8 mouse cellular contexts compared by ENCODE assay signal in genomic region chr6:83107566-83108400, GRCm38 (mm10). TPM values are rescaled to one million over a fixed set of nuclear protein-coding genes. Genes with fewer than 3 reads are reported as not detected.
DNase-seq lines count a peak whose midpoint lies in the region; ATAC-seq lines count a peak whose summit lies in the region.

No protein-coding gene starts in this region.

- peak overlapping the region; percentile 80 for H3K4me3 ChIP-seq in intestine, embryonic 15.5 days (replicated peaks)
- no peak overlapping the region for H3K4me3 ChIP-seq in midbrain, embryonic 16.5 days (ENCODE audit: low read depth, low read length)

- H3K9ac ChIP-seq in intestine, embryonic 15.5 days = no peak overlapping the region; the same call in 1 of the 2 replicates
- peak overlapping the region; percentile 86; the same call in 1 of the 2 replicates for H3K9ac ChIP-seq in midbrain, embryonic 16.5 days (ENCODE audit: low read depth, low read length)

- ATAC-seq in intestine, embryonic 15.5 days = peak; percentile 29
- ATAC-seq in midbrain, embryonic 16.5 days = 0 out of 2 replicates have a peak, but pooled peaks have one; percentile 3

- peaks cover 20% of the 10 kb centered on the region for H3K4me1 ChIP-seq in intestine, embryonic 15.5 days (replicated peaks)
- H3K4me1 ChIP-seq in midbrain, embryonic 16.5 days (ENCODE audit: control insufficient read depth, insufficient read depth, low read length) = peaks cover 27% of the 10 kb centered on the region

- intact Hi-C loops in gastrocnemius, postnatal 14 days (cut with DNase I; ENCODE audit: low total_unique reads) = no loop called here

- H3K27ac ChIP-seq in intestine, embryonic 15.5 days = peak overlapping the region; percentile 58; the same call in 1 of the 2 replicates
- H3K27ac ChIP-seq in midbrain, embryonic 16.5 days (ENCODE audit: low read length) = peak overlapping the region; percentile 71; the same call in 1 of the 2 replicates

- H3K36me3 ChIP-seq in intestine, embryonic 15.5 days = no peaks in the 10 kb centered on the region
- peaks cover 4% of the 10 kb centered on the region; the same call in 1 of the 2 replicates for H3K36me3 ChIP-seq in midbrain, embryonic 16.5 days (ENCODE audit: control insufficient read depth, insufficient read depth, low read length)

- H3K4me2 ChIP-seq in intestine, embryonic 15.5 days (replicated peaks) = peak overlapping the region; percentile 64
- peak overlapping the region; percentile 96 for H3K4me2 ChIP-seq in midbrain, embryonic 16.5 days (ENCODE audit: low read length)

- no peaks in the 10 kb centered on the region for H3K27me3 ChIP-seq in intestine, embryonic 15.5 days (replicated peaks)
- no peaks in the 10 kb centered on the region for H3K27me3 ChIP-seq in midbrain, embryonic 16.5 days (ENCODE audit: control insufficient read depth, insufficient read depth, low read depth, low read length)

- DNase-seq in 3134 (ENCODE audit: extremely low read depth, insufficient read length, low spot score) (peak; percentile 58), liver (peak; percentile 91)
- DNase-seq in Muller cell, postnatal 12 days (ENCODE audit: inconsistent ontology term) = peak; percentile 43
- peak; percentile 75 to 93 for DNase-seq in cerebellum, postnatal 14 days
- DNase-seq in gastrocnemius, postnatal 14 days = peak; percentile 84
- DNase-seq in telencephalon, adult 2 months (ENCODE audit: low read depth, low spot score) = peak; percentile 31

- 36% methylated on average over 13 of the region's 13 CpGs for WGBS in intestine, embryonic 15.5 days
- WGBS in midbrain, embryonic 16.5 days = 34% methylated on average over 13 of the region's 13 CpGs

- H3K9me3 ChIP-seq in intestine, embryonic 15.5 days = no peaks in the 10 kb centered on the region
- H3K9me3 ChIP-seq in midbrain, embryonic 16.5 days (replicated peaks; ENCODE audit: control insufficient read depth, low read length, poor library complexity, severe bottlenecking) = no peaks in the 10 kb centered on the region

RNA-seq across cellular contexts. Expression of gene Mrpl53, which starts 1.1 kb away (rescaled TPM):
- total RNA-seq in gastrocnemius, postnatal 14 days (2021) = 100 to 1,000 TPM; 100 to 117 TPM
- 123 and 135 TPM in 2 replicates for polyA plus RNA-seq in intestine, embryonic 15.5 days (2015; fragmentation: Nextera tagmentation; extraction: Ambion mirVana)
- polyA plus RNA-seq in midbrain, embryonic 16.5 days (2015; fragmentation: Nextera tagmentation; extraction: Ambion mirVana) = 113 and 115 TPM in 2 replicates

RNA-seq across cellular contexts. Expression of gene Gm42688, which starts 6.4 kb away (rescaled TPM):
- under 1 TPM; 0.88 to 1.00 TPM for total RNA-seq in gastrocnemius, postnatal 14 days (2021)
- 2.3 and 2.4 TPM in 2 replicates for polyA plus RNA-seq in intestine, embryonic 15.5 days (2015; fragmentation: Nextera tagmentation; extraction: Ambion mirVana)
- polyA plus RNA-seq in midbrain, embryonic 16.5 days (2015; fragmentation: Nextera tagmentation; extraction: Ambion mirVana) = 5.3 and 5.9 TPM in 2 replicates

RNA-seq across cellular contexts. Expression of gene Ccdc142, which starts 6.4 kb away (rescaled TPM):
- total RNA-seq in gastrocnemius, postnatal 14 days (2021) = 1 to 10 TPM in 1 of 2 experiments, not detected in 1; 1.2 TPM
- polyA plus RNA-seq in intestine, embryonic 15.5 days (2015; fragmentation: Nextera tagmentation; extraction: Ambion mirVana) = 2.6 and 3.5 TPM in 2 replicates
- 5.2 and 5.9 TPM in 2 replicates for polyA plus RNA-seq in midbrain, embryonic 16.5 days (2015; fragmentation: Nextera tagmentation; extraction: Ambion mirVana)

RNA-seq across cellular contexts. Expression of gene Mogs, which starts 7.5 kb away (rescaled TPM):
- total RNA-seq in gastrocnemius, postnatal 14 days (2021) = 1 to 10 TPM; 6.8 to 8.8 TPM
- polyA plus RNA-seq in intestine, embryonic 15.5 days (2015; fragmentation: Nextera tagmentation; extraction: Ambion mirVana) = 56.3 and 63.0 TPM in 2 replicates
- polyA plus RNA-seq in midbrain, embryonic 16.5 days (2015; fragmentation: Nextera tagmentation; extraction: Ambion mirVana) = 20.9 and 21.6 TPM in 2 replicates

RNA-seq across cellular contexts. Expression of gene Wbp1, which starts 13.6 kb away (rescaled TPM):
- 10 to 100 TPM; 48.2 to 50.5 TPM for total RNA-seq in gastrocnemius, postnatal 14 days (2021)
- 79.6 and 89.1 TPM in 2 replicates for polyA plus RNA-seq in intestine, embryonic 15.5 days (2015; fragmentation: Nextera tagmentation; extraction: Ambion mirVana)
- polyA plus RNA-seq in midbrain, embryonic 16.5 days (2015; fragmentation: Nextera tagmentation; extraction: Ambion mirVana) = 148 and 163 TPM in 2 replicates

Comparison
In these comparisons a context has a peak if more than half of its experiments do, and no peak if none do; other contexts are left out.
1. DNase-seq: peak in every context shown above with its lines; median percentile 91 in liver; 84 in cerebellum, postnatal 14 days; 84 in gastrocnemius, postnatal 14 days; 58 in 3134; 43 in Muller cell, postnatal 12 days; 31 in telencephalon, adult 2 months.